Mouse (Mus musculus) neural tube, embryonic 15.5 days (tissue): ENCODE measurements at regions not wholly inside any gene's neighbourhood (a gene's known extent, or its start where the extent isn't known, plus 50 kb on each side); places are given as distances from the start of the nearest gene placed in this dataset.

Experiments
- ATAC-seq: fragments of 200-750 bp; cut with Nextera tagmentation; 2 replicates; pipeline ENCODE4 v1.8.0; 2017; ENCODE audit warnings: mild to moderate bottlenecking, moderate TSS enrichment, moderate library complexity; ENCODE audit not compliant: low FRiP score
- H3K27ac ChIP-seq: fragments of 300-500 bp; sonication (generic); replicated peaks from 2 replicates; pipeline ENCODE4 v1.5.1; 2015; ENCODE audit warnings: mild to moderate bottlenecking, inconsistent platforms
- H3K27me3 ChIP-seq: fragments of 300-500 bp; sonication (generic); replicated peaks from 2 replicates; pipeline ENCODE4 v1.6.1; 2015; ENCODE audit warnings: inconsistent platforms
- H3K36me3 ChIP-seq: fragments of 300-500 bp; sonication (generic); 2 replicates; pipeline ENCODE4 v1.6.1; 2015; ENCODE audit warnings: inconsistent platforms
- H3K4me1 ChIP-seq: fragments of 300-500 bp; sonication (generic); 2 replicates; pipeline ENCODE4 v1.6.1; 2015; ENCODE audit warnings: inconsistent platforms
- H3K4me2 ChIP-seq: fragments of 300-500 bp; sonication (generic); 2 replicates; pipeline ENCODE4 v1.6.1; 2015; ENCODE audit warnings: inconsistent platforms, mild to moderate bottlenecking, moderate library complexity
- H3K4me3 ChIP-seq: fragments of 300-500 bp; sonication (generic); replicated peaks from 2 replicates; pipeline ENCODE4 v1.5.1; 2015; ENCODE audit warnings: mild to moderate bottlenecking, inconsistent platforms
- H3K9ac ChIP-seq: fragments of 300-500 bp; sonication (generic); replicated peaks from 2 replicates; pipeline ENCODE4 v1.6.1; 2015; ENCODE audit warnings: mild to moderate bottlenecking, inconsistent platforms
- H3K9me3 ChIP-seq: fragments of 300-500 bp; sonication (generic); replicated peaks from 2 replicates; pipeline ENCODE4 v1.6.1; 2016; ENCODE audit warnings: inconsistent platforms

DNA sequence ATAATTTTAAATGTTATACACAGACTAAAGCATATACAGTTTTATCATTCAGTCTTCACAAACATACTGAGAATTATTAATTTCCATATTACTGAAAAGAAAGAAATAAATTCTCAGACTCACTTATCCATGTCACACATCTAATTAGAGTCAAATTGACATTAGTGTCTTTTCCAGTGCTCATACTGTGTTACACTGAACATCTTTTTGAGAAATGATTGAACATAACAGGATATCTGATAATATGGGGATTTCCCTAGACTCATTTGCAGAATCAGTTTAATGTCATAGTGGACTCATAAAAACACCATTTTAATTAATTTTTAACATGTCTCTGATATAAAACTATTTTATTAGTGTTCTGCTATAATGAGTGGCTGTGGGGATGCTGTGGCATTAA, 625.6 kb upstream of the Tmeff2 start:
- ATAC-seq = peak; percentile 61; the same call in 1 of the 2 replicates
- H3K4me2 ChIP-seq = no peak overlapping the region
- no peaks in the 10 kb centered on the region for H3K9me3 ChIP-seq
- H3K4me1 ChIP-seq = no peaks in the 10 kb centered on the region
- no peaks in the 10 kb centered on the region for H3K27me3 ChIP-seq
- H3K36me3 ChIP-seq = no peaks in the 10 kb centered on the region
- no peak overlapping the region for H3K9ac ChIP-seq
- no peak overlapping the region for H3K27ac ChIP-seq
- no peak overlapping the region for H3K4me3 ChIP-seq
